ENCODE assay signal across 25 mouse cellular contexts in the genomic region with DNA sequence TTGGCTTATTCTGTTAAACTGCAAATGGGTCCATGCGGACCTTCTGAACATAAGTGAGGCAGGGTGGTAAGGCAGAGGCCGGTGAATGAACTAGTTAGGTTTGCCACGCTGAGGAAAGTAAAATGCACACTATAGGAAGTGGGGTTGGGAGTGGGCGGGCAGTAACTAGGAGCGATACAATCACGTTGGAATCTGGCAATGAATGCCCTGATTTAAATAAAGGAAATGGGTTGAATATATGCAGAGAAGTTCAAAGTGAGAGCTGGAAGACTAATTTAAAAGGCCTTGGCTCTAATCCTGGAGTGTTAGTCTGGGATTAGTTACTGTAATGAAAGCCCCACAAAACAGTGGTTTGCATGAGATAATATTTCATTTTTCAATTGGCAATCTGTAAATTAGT. TPM values are rescaled to one million over a fixed set of nuclear protein-coding genes. Genes with fewer than 3 reads are reported as not detected.
DNase-seq lines count a peak whose midpoint lies in the region; ATAC-seq and TF ChIP-seq lines count a peak whose summit lies in the region.
"Had no signal": no experiment of that assay in that cellular context is flagged by ENCODE, and none has a peak within 500 bp of the region (broad histone marks: within the 10 kb centered on the region; RNA-seq: fewer than 3 reads in every experiment).

No protein-coding gene starts in this region.

- no peaks in the 10 kb centered on the region for H3K36me3 ChIP-seq in forebrain, embryonic 14.5 days (ENCODE audit: control insufficient read depth, insufficient read depth, low read length)
- H3K36me3 ChIP-seq in forebrain, embryonic 15.5 days, result no peaks in the 10 kb centered on the region
- H3K36me3 ChIP-seq in kidney, embryonic 16.5 days (ENCODE audit: insufficient read depth, low read length), result no peaks in the 10 kb centered on the region
- H3K36me3 ChIP-seq: embryonic facial prominence, embryonic 10.5 days; embryonic facial prominence, embryonic 13.5 days; heart, embryonic 10.5 days; hindbrain, embryonic 12.5 days; hindbrain, embryonic 15.5 days had no signal

- H3K4me2 ChIP-seq in forebrain, embryonic 14.5 days (ENCODE audit: low read length), result no peak overlapping the region
- H3K4me2 ChIP-seq in forebrain, embryonic 15.5 days (replicated peaks), result no peak overlapping the region
- no peak overlapping the region for H3K4me2 ChIP-seq in kidney, embryonic 16.5 days (replicated peaks; ENCODE audit: low read depth, low read length)
- H3K4me2 ChIP-seq: embryonic facial prominence, embryonic 13.5 days; hindbrain, embryonic 12.5 days; hindbrain, embryonic 15.5 days had no signal

- no peak overlapping the region for H3K4me3 ChIP-seq in forebrain, embryonic 14.5 days (ENCODE audit: low read depth, low read length)
- H3K4me3 ChIP-seq in forebrain, embryonic 15.5 days, result no peak overlapping the region
- no peak overlapping the region for H3K4me3 ChIP-seq in kidney, embryonic 16.5 days (ENCODE audit: low read length)
- H3K4me3 ChIP-seq: embryonic facial prominence, embryonic 10.5 days; embryonic facial prominence, embryonic 13.5 days; erythroblast, embryonic 14.5 days; heart, adult 2 months; heart, embryonic 10.5 days; hindbrain, embryonic 12.5 days; hindbrain, embryonic 15.5 days had no signal

- no peak overlapping the region for H3K9ac ChIP-seq in forebrain, embryonic 14.5 days (ENCODE audit: low read length)
- no peak overlapping the region for H3K9ac ChIP-seq in forebrain, embryonic 15.5 days (replicated peaks)
- H3K9ac ChIP-seq in kidney, embryonic 16.5 days (replicated peaks; ENCODE audit: low read length), result no peak overlapping the region
- H3K9ac ChIP-seq: embryonic facial prominence, embryonic 13.5 days; hindbrain, embryonic 12.5 days; hindbrain, embryonic 15.5 days had no signal

- no peak overlapping the region for H3K27ac ChIP-seq in forebrain, embryonic 14.5 days (ENCODE audit: low read depth, low read length)
- no peak overlapping the region for H3K27ac ChIP-seq in forebrain, embryonic 15.5 days (replicated peaks)
- peak overlapping the region; percentile 18; the same call in 1 of the 2 replicates for H3K27ac ChIP-seq in kidney, embryonic 16.5 days (ENCODE audit: low read length)
- H3K27ac ChIP-seq: embryonic facial prominence, embryonic 10.5 days; embryonic facial prominence, embryonic 13.5 days; heart, adult 2 months; heart, embryonic 10.5 days; hindbrain, embryonic 12.5 days; hindbrain, embryonic 15.5 days had no signal

- peak; percentile 46 for DNase-seq in forebrain, embryonic 14.5 days (ENCODE audit: low spot score)
- no peak for DNase-seq in kidney, adult 11 months
- peak; percentile 47 for DNase-seq in R1 (ENCODE audit: low read depth, low spot score)
- peak; percentile 66 for DNase-seq in brain, embryonic 14.5 days (ENCODE audit: low read depth)
- DNase-seq in liver, result no peak
- DNase-seq: adrenal gland, adult 2 months; adrenal gland, postnatal 14 days; cerebellum, adult 11-12 months; cerebellum, adult 8-10 months; cerebellum, postnatal 10 days; cerebellum, postnatal 36 days; embryo, embryonic 11 days; gastrocnemius, postnatal 25 days; heart, adult 2 months; kidney, adult 8-10 months had no signal

- no peaks in the 10 kb centered on the region for H3K27me3 ChIP-seq in forebrain, embryonic 14.5 days (replicated peaks; ENCODE audit: control insufficient read depth, insufficient read depth, low read length)
- no peaks in the 10 kb centered on the region for H3K27me3 ChIP-seq in forebrain, embryonic 15.5 days
- H3K27me3 ChIP-seq in kidney, embryonic 16.5 days (ENCODE audit: insufficient read depth, low read length), result no peaks in the 10 kb centered on the region; the same call in 1 of the 2 replicates
- H3K27me3 ChIP-seq: embryonic facial prominence, embryonic 13.5 days; hindbrain, embryonic 12.5 days; hindbrain, embryonic 15.5 days had no signal

- H3K4me1 ChIP-seq in forebrain, embryonic 14.5 days (ENCODE audit: control insufficient read depth, insufficient read depth, low read length), result peaks cover 3% of the 10 kb centered on the region; the same call in 1 of the 2 replicates
- peaks cover 5% of the 10 kb centered on the region; the same call in 1 of the 2 replicates for H3K4me1 ChIP-seq in forebrain, embryonic 15.5 days
- no peaks in the 10 kb centered on the region for H3K4me1 ChIP-seq in kidney, embryonic 16.5 days (ENCODE audit: insufficient read depth, low read length)
- H3K4me1 ChIP-seq: embryonic facial prominence, embryonic 10.5 days; heart, embryonic 10.5 days; hindbrain, embryonic 12.5 days; hindbrain, embryonic 15.5 days had no signal

- 22% methylated on average over 6 of the region's 6 CpGs for WGBS in forebrain, embryonic 14.5 days
- WGBS in forebrain, embryonic 15.5 days, result 25% methylated on average over 6 of the region's 6 CpGs
- WGBS in kidney, embryonic 16.5 days, result 66% methylated on average over 6 of the region's 6 CpGs

- TF ChIP-seq POLR2A in brain, embryonic 14.5 days (IDR thresholded peaks at IDR 0.05; ENCODE audit: borderline replicate concordance, extremely low read depth, insufficient read depth, insufficient read length, poor library complexity, severe bottlenecking), result no peak

- no peak for TF ChIP-seq CTCF in brain, embryonic 14.5 days (IDR thresholded peaks at IDR 0.05; ENCODE audit: borderline replicate concordance, extremely low read depth, insufficient read depth, insufficient read length)

- ATAC-seq in forebrain, embryonic 14.5 days, result peak; percentile 40; the same call in 1 of the 2 replicates
- ATAC-seq in forebrain, embryonic 15.5 days (replicated peaks), result no peak
- ATAC-seq in kidney, embryonic 16.5 days (ENCODE audit: low FRiP score, low TSS enrichment), result no peak
- ATAC-seq: CD4-positive, CD25-positive, alpha-beta regulatory T cell, adult 4 months; intestine, postnatal 0 days had no signal

- no peaks in the 10 kb centered on the region for H3K9me3 ChIP-seq in forebrain, embryonic 14.5 days (replicated peaks; ENCODE audit: control insufficient read depth, low read length)
- no peaks in the 10 kb centered on the region for H3K9me3 ChIP-seq in forebrain, embryonic 15.5 days
- H3K9me3 ChIP-seq in kidney, embryonic 16.5 days (ENCODE audit: low read length), result no peaks in the 10 kb centered on the region
- H3K9me3 ChIP-seq: embryonic facial prominence, embryonic 10.5 days; embryonic facial prominence, embryonic 13.5 days; heart, embryonic 10.5 days; hindbrain, embryonic 12.5 days; hindbrain, embryonic 15.5 days had no signal

RNA-seq across cellular contexts. Expression of gene Dock7, which starts 12.0 kb away (rescaled TPM):
- 80.3 and 82.9 TPM in 2 replicates for polyA plus RNA-seq in forebrain, embryonic 14.5 days (2014; fragmentation: Nextera tagmentation; extraction: Ambion mirVana)
- polyA plus RNA-seq in forebrain, embryonic 15.5 days (2015; fragmentation: Nextera tagmentation; extraction: Ambion mirVana), result 81.6 and 83.0 TPM in 2 replicates
- polyA plus RNA-seq in kidney, embryonic 16.5 days (2015; fragmentation: Nextera tagmentation; extraction: Ambion mirVana), result 50.3 and 63.0 TPM in 2 replicates
- polyA plus RNA-seq in brain, embryonic 14.5 days (2012; rRNA removed), result 197 and 199 TPM in 2 replicates
- polyA plus RNA-seq: CD4-positive, CD25-positive, alpha-beta regulatory T cell, adult 4 months had no signal

Comparison
In these comparisons a context has a peak if more than half of its experiments do, and no peak if none do; other contexts are left out.
1. DNase-seq: peak in forebrain, embryonic 14.5 days (single experiment), R1 (single experiment) and brain, embryonic 14.5 days (single experiment); none in kidney, adult 11 months (single experiment) and liver (single experiment).